ENCODE assay signal across 17 mouse cellular contexts in genomic region chr2:53129070-53129469, GRCm38 (mm10).
"Had no signal": no experiment of that assay in that cellular context is flagged by ENCODE, and none has a peak within 500 bp of the region (broad histone marks: within the 10 kb centered on the region; RNA-seq: fewer than 3 reads in every experiment).

No protein-coding gene starts in this region.

- H3K27ac ChIP-seq: kidney, postnatal 0 days; limb, embryonic 12.5 days; limb, embryonic 15.5 days; liver, embryonic 14.5 days; macrophage; midbrain, embryonic 10.5 days; midbrain, embryonic 13.5 days had no signal

- H3K4me2 ChIP-seq: limb, embryonic 12.5 days; limb, embryonic 15.5 days; liver, embryonic 11.5 days; lung, embryonic 14.5 days; midbrain, embryonic 13.5 days had no signal

- H3K4me1 ChIP-seq: limb, embryonic 12.5 days; limb, embryonic 15.5 days; midbrain, embryonic 10.5 days; midbrain, embryonic 13.5 days had no signal

- H3K9me3 ChIP-seq: limb, embryonic 15.5 days; midbrain, embryonic 10.5 days; midbrain, embryonic 13.5 days had no signal

- ATAC-seq: inflammation-experienced regulatory T-cells, adult 6 months; liver, postnatal 0 days; lung, postnatal 0 days; midbrain, embryonic 13.5 days had no signal

- H3K4me3 ChIP-seq: limb, embryonic 12.5 days; limb, embryonic 15.5 days; megakaryocyte, embryonic 14.5 days; midbrain, embryonic 10.5 days; midbrain, embryonic 13.5 days had no signal

- DNase-seq: kidney, adult 2 months; kidney, postnatal 25 days; left cerebral cortex, postnatal 4 days; liver, postnatal 0 days; lung, embryonic 14.5 days; thymus, postnatal 25 days had no signal

- H3K27me3 ChIP-seq: limb, embryonic 12.5 days; limb, embryonic 15.5 days; megakaryocyte, embryonic 14.5 days; midbrain, embryonic 13.5 days had no signal

- H3K9ac ChIP-seq: limb, embryonic 12.5 days; limb, embryonic 15.5 days; liver, embryonic 14.5 days; liver, postnatal 0 days; lung, embryonic 14.5 days; midbrain, embryonic 13.5 days had no signal
